Mouse (Mus musculus): ENCODE measurements around the gene Pef1. TPM values are rescaled to one million over a fixed set of nuclear protein-coding genes. Genes with fewer than 3 reads are reported as not detected.

Gene Pef1
- polyA plus RNA-seq, 1 experiment from 2014 or later = 68.1 TPM

- Histone ChIP-seq H3K4me1 (no peaks in the 10 kb centered on the region), H3K9ac (no peak overlapping the region), H3K27ac (no peak overlapping the region), H3K9me3 (no peaks in the 10 kb centered on the region), H3K27me3 (replicated peaks) (no peaks in the 10 kb centered on the region), H3K36me3 (replicated peaks) (peaks cover 19% of the 10 kb centered on the region; the same call in 1 of the 2 replicates), H3K4me3 (no peak overlapping the region), H3K4me2 (no peak overlapping the region)
- WGBS = 94% methylated on average over 6 of the region's 6 CpGs
- no peak for ATAC-seq (replicated peaks)
Observed at GRCm38 (mm10) chr4:130125164-130125563, 22.8 kb downstream of the Pef1 start.

- peaks cover 19% of the 10 kb centered on the region; the same call in 1 of the 2 replicates for H3K36me3 ChIP-seq (replicated peaks)
- no peaks in the 10 kb centered on the region for H3K9me3 ChIP-seq
- H3K27ac ChIP-seq = no peak overlapping the region
- H3K4me1 ChIP-seq = no peaks in the 10 kb centered on the region
- H3K4me3 ChIP-seq = no peak overlapping the region
- whole genome bisulfite sequencing = 88% methylated on average over 5 of the region's 5 CpGs
- H3K9ac ChIP-seq = no peak overlapping the region
- no peaks in the 10 kb centered on the region for H3K27me3 ChIP-seq (replicated peaks)
- no peak for ATAC-seq (replicated peaks)
- no peak overlapping the region for H3K4me2 ChIP-seq
Observed at GRCm38 (mm10) chr4:130125935-130126334, 23.6 kb downstream of the Pef1 start.

DNA sequence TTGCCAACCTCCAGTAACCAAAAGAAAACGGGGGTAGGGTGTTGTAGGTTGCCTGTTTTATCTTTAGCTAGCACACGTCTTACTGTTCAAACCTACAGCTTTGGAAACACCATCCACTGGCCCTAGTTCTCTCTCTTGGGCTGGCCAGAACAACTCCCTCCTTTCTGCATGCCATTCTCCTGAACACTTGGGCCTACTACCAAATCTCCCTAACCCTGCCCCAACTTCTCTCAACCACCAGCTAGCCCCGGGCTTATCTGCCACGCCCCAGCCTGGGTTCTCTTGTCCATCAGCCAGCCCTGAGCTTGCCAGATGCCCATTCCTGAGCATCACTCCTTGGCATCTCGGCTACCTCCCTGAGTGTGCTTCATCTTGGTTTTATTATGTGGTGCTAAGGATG is 26.5 kb downstream of the Pef1 start:
- ATAC-seq (replicated peaks) = no peak
- Histone ChIP-seq H3K9ac (no peak overlapping the region), H3K4me1 (no peaks in the 10 kb centered on the region), H3K27ac (no peak overlapping the region), H3K27me3 (replicated peaks) (no peaks in the 10 kb centered on the region), H3K4me3 (no peak overlapping the region), H3K4me2 (no peak overlapping the region), H3K36me3 (replicated peaks) (peaks cover 14% of the 10 kb centered on the region; the same call in 1 of the 2 replicates), H3K9me3 (no peaks in the 10 kb centered on the region)
- WGBS = 94% methylated on average over 5 of the region's 5 CpGs

DNA sequence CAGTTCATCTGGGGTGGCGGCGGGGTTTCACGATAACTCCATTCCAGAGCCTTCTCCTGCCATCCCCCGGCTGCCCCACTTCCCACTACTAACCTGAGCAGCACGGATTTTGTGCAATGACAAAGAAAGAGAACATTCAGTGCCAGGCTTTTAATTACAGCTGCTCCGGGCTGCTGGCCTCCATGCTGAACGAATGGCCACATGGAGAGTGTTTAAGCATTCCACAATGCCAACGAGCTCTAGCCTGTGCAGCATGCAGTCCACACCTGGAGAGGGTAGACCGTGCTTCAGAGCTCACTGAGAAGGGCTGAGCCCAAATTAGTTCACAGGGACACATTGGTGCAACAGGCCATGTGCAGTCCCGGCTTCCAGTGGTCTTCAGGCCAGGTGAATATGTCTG is 27.7 kb downstream of the Pef1 start:
- Histone ChIP-seq H3K27ac (no peak overlapping the region), H3K9ac (no peak overlapping the region), H3K9me3 (no peaks in the 10 kb centered on the region), H3K4me3 (no peak overlapping the region), H3K4me1 (no peaks in the 10 kb centered on the region), H3K36me3 (replicated peaks) (peaks cover 14% of the 10 kb centered on the region; the same call in 1 of the 2 replicates), H3K4me2 (no peak overlapping the region), H3K27me3 (replicated peaks) (no peaks in the 10 kb centered on the region)
- WGBS = 73% methylated on average over 10 of the region's 10 CpGs
- ATAC-seq (replicated peaks) = no peak

DNA sequence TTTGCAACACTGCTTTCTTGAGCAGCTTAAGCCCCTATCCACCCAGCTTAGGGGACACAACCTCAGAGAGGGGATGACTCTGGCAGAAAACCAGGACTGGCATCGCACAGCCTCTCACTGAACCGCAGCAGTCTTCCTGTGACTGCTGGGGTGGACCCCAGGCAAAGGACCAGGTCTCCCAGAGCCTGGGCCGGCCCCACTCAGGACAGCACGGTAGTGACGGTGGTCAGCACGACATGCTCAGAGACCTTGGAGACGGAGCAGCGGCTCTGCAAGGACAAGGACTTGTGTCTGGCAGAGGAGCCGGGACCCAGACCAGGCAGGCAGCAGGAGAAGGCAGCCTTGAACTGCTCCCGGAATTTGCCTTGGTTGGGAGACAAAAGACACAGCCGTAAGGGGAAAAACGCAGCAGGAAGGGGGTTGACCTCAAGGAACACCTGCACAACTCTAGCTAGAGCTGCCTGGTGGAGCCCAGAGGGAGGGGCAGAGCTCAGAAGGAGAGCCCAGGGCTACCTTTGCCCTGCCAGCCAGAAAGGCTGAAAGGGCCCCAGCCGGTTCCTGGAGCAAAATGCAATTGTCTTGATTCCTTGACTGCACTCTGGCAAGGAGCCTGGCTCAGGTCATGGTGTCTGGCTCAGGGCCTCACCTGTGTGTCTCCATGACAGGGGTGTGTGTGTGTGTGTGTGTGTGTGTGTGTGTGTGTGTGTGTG is 28.4 kb downstream of the Pef1 start:
- no peaks in the 10 kb centered on the region for H3K9me3 ChIP-seq
- WGBS = 52% methylated on average over 13 of the region's 13 CpGs
- H3K4me1 ChIP-seq = no peaks in the 10 kb centered on the region
- H3K4me3 ChIP-seq = no peak overlapping the region
- H3K9ac ChIP-seq = no peak overlapping the region
- no peaks in the 10 kb centered on the region; the same call in 1 of the 2 replicates for H3K27me3 ChIP-seq (replicated peaks)
- no peak overlapping the region for H3K4me2 ChIP-seq
- H3K27ac ChIP-seq = no peak overlapping the region
- H3K36me3 ChIP-seq (replicated peaks) = peaks cover 13% of the 10 kb centered on the region; the same call in 1 of the 2 replicates
- no peak for ATAC-seq (replicated peaks)

DNA sequence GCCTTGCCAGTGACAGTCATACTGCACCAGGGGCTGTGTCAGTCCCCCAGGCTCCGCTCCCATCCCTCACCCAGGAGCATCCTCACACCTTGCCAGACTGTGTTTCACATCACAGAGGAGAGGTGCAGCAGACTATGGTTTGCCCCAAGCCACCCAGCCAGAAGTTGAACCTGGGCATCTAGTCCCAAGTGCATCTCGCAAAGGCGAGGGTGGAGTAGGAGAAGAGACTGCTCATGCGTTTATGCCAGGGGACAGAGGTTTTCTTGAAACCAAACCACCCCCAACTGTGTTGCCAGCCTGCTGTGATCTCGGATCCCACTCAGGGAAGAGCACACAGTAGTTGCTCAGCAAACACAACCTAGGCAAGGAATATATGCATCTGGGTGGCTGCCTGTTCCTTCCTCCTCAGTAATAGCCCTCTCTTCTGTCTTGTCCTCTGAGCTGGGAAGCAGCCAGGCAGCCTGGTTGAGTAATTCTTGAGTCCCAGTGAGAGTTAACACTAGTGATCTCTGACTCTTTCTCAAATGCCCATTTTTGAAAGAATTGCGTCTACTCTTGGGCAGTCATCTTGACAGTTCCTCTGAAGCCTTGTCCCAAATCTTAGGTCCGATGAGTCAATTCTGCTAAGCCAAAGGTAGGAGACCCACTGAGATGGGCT is 29.2 kb downstream of the Pef1 start:
- H3K4me3 ChIP-seq = no peak overlapping the region
- peaks cover 5% of the 10 kb centered on the region; the same call in 1 of the 2 replicates for H3K36me3 ChIP-seq (replicated peaks)
- H3K27ac ChIP-seq = no peak overlapping the region
- no peaks in the 10 kb centered on the region for H3K4me1 ChIP-seq
- no peak for ATAC-seq (replicated peaks)
- no peaks in the 10 kb centered on the region; the same call in 1 of the 2 replicates for H3K27me3 ChIP-seq (replicated peaks)
- no peaks in the 10 kb centered on the region for H3K9me3 ChIP-seq
- no peak overlapping the region for H3K4me2 ChIP-seq
- H3K9ac ChIP-seq = no peak overlapping the region
- 83% methylated on average over 7 of the region's 7 CpGs for WGBS

DNA sequence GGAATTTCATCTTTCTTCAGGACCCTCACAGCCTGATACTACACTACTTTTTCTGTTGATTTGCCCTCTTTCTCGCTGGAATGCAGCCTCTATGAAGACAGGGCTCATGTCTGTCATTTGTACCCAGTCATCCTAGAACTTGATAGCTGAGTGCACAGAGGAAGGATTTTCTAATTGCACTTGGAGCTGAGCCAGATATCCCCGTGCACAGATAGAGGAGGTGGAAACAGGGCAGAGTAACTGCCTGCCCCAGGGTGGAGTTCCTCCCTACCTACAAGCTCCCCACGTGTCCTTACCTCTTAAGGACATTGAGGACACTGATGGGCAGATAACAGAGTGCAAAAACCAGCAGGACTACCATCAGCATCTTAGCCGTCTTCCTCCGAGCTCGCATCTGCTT is 31.0 kb downstream of the Pef1 start:
- H3K27me3 ChIP-seq (replicated peaks) = peaks cover 13% of the 10 kb centered on the region
- peaks cover 5% of the 10 kb centered on the region for H3K4me1 ChIP-seq
- WGBS = 64% methylated on average over 6 of the region's 6 CpGs
- no peak for ATAC-seq (replicated peaks)
- no peak overlapping the region for H3K4me2 ChIP-seq
- H3K9me3 ChIP-seq = no peaks in the 10 kb centered on the region
- H3K4me3 ChIP-seq = no peak overlapping the region
- H3K9ac ChIP-seq = no peak overlapping the region
- no peaks in the 10 kb centered on the region for H3K36me3 ChIP-seq (replicated peaks)
- no peak overlapping the region for H3K27ac ChIP-seq

- Histone ChIP-seq H3K27ac (no peak overlapping the region), H3K9me3 (no peaks in the 10 kb centered on the region), H3K4me3 (peak overlapping the region; percentile 46), H3K4me1 (peaks cover 28% of the 10 kb centered on the region), H3K4me2 (peak overlapping the region; percentile 98), H3K36me3 (replicated peaks) (no peaks in the 10 kb centered on the region), H3K27me3 (replicated peaks) (peaks cover 30% of the 10 kb centered on the region), H3K9ac (peak overlapping the region; percentile 55)
- peak; percentile 72 for ATAC-seq (replicated peaks)
- under 1% methylated on average over 46 of the region's 57 CpGs for WGBS
Observed at GRCm38 (mm10) chr4:130138441-130139213, 36.3 kb downstream of the Pef1 start.

DNA sequence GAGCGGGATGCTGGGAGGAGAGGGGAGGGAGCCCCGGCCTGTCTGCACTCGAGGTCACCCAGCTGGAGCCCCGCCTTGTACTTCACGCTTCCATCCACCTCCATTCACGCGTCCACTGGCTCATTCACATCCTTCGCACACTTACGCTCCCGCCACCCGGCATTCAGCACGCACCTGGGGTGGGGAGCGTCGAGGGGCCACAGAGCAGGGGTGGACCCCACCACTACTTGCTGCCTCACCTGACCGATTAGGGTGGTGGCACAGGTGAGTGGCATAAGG is 36.8 kb downstream of the Pef1 start, which contains the start of gene Hcrtr1:
Gene Hcrtr1, minus strand, starts transcription at position 146 of the 279 bp plus-strand sequence.
- peak within 1 kb of the TSS; percentile 55 for H3K9ac ChIP-seq
- ATAC-seq (replicated peaks) = peak; percentile 49
- H3K27me3 ChIP-seq (replicated peaks) = peaks cover 30% of the 10 kb centered on the region
- 2% methylated on average over 15 of the region's 15 CpGs for WGBS
- peak within 1 kb of the TSS; percentile 46 for H3K4me3 ChIP-seq
- H3K9me3 ChIP-seq = no peaks in the 10 kb centered on the region
- H3K36me3 ChIP-seq (replicated peaks) = no peaks in the 10 kb centered on the region
- H3K27ac ChIP-seq = no peak within 1 kb of the TSS
- H3K4me1 ChIP-seq = peaks cover 28% of the 10 kb centered on the region
- peak within 1 kb of the TSS; percentile 98 for H3K4me2 ChIP-seq

DNA sequence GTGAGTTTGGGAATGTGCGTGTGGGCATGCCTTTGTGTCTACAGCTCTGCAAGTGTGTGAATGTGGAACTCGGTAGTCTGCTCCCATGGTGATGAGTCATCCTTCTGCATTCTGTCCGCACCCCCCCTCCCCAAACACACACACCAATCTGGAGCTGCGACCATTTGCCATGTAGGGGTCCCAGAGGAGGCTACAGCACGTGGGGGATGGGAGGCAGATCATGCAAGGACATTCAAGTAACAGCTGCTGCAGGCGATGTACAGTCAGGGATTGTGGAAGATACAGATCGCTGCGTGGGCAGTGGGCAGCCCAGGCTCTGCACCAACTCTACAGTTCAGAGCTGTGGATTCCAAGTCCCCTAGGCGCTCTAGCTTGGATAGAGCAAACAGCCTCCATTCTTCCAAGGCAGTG is 38.6 kb downstream of the Pef1 start:
- H3K4me1 ChIP-seq = peaks cover 28% of the 10 kb centered on the region
- H3K36me3 ChIP-seq (replicated peaks) = no peaks in the 10 kb centered on the region
- peaks cover 30% of the 10 kb centered on the region for H3K27me3 ChIP-seq (replicated peaks)
- 48% methylated on average over 9 of the region's 9 CpGs for WGBS
- no peak overlapping the region for H3K4me3 ChIP-seq
- no peak overlapping the region for H3K27ac ChIP-seq
- no peak overlapping the region for H3K4me2 ChIP-seq
- H3K9me3 ChIP-seq = no peaks in the 10 kb centered on the region
- no peak overlapping the region for H3K9ac ChIP-seq
- peak; percentile 31; the same call in 1 of the 2 replicates for ATAC-seq (replicated peaks)

DNA sequence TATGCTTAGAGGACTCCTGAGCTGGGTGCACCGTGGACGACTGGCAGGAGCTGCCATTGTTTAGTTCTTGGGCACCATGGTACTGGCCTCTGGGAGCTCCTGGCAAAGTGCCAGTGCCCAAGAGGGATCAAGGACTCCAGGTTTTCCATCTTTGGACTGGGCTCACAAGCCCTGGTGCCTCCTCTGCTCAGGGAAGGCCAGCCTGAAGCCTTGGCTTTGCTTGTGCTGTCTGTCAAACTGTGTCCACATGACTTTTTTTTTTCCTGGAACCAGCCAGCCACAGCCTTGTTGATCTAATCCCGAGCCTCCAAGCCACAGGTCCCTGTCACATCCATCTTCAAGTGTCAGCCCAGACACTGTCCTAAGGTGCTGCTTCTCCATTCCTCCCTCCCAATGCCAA is 39.4 kb downstream of the Pef1 start:
- H3K27ac ChIP-seq = no peak overlapping the region
- WGBS = 46% methylated on average over 3 of the region's 3 CpGs
- H3K4me3 ChIP-seq = no peak overlapping the region
- peaks cover 30% of the 10 kb centered on the region for H3K27me3 ChIP-seq (replicated peaks)
- H3K4me1 ChIP-seq = peaks cover 28% of the 10 kb centered on the region
- H3K9me3 ChIP-seq = no peaks in the 10 kb centered on the region
- no peak overlapping the region for H3K9ac ChIP-seq
- no peak for ATAC-seq (replicated peaks)
- no peak overlapping the region for H3K4me2 ChIP-seq
- H3K36me3 ChIP-seq (replicated peaks) = no peaks in the 10 kb centered on the region

GRCm38 (mm10) chr4:130148405-130148804 is 46.0 kb downstream of the Pef1 start:
- H3K9me3 ChIP-seq = no peaks in the 10 kb centered on the region
- no peak overlapping the region for H3K4me2 ChIP-seq
- no peak overlapping the region for H3K9ac ChIP-seq
- H3K27ac ChIP-seq = no peak overlapping the region
- no peaks in the 10 kb centered on the region for H3K4me1 ChIP-seq
- no peak overlapping the region for H3K4me3 ChIP-seq
- H3K36me3 ChIP-seq (replicated peaks) = no peaks in the 10 kb centered on the region
- H3K27me3 ChIP-seq (replicated peaks) = peaks cover 4% of the 10 kb centered on the region
- WGBS = 81% methylated on average over 10 of the region's 10 CpGs
- no peak for ATAC-seq (replicated peaks)

All from midbrain, embryonic 15.5 days (tissue).